Mouse (Mus musculus): ENCODE data around the gene Ppp1cc.

DNA sequence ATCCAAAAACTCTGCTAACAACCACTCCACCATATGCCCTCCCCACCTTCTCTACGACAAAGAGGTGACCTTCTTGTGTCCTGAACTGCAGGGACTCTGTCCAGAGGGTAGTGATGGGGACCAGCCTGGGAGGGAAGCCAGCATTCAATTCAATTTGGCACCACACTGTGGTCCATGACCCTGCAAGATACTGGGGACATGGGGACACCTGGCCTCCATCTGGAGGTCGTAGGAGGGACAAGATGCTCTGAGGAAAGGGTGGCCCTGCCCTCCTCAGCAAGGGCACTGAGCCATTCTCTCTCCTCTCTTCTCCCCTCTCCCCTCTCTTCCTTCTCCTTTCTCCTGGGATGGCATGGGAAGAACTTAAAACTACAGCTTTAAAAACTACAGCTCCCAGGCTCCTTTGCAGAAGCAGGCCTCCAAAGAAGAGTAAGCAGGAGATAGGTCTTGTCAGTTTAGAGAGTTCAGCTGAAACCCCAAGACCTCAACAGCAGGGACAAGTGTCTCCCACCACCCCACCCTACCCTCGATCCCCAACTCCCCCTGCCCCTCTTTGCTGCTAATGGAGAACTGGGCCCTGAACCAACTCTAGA lies 22.7 kb upstream of the Ppp1cc start:
- TF ChIP-seq GATA1 (IDR thresholded peaks at IDR 0.05; ENCODE audit: borderline replicate concordance, low read length) = no peak
- no peak for TF ChIP-seq FLI1 (IDR thresholded peaks at IDR 0.05; ENCODE audit: low read length)

All from megakaryocyte, embryonic 14.5 days (primary cell).